Mouse (Mus musculus): Measurements from ENCODE around the gene Olfr610. TPM values are rescaled to one million over a fixed set of nuclear protein-coding genes. Genes with fewer than 3 reads are reported as not detected.

The Olfr610 gene
- total RNA-seq (2023), result not detected

GRCm38 (mm10) chr7:103512022-103512421 is at the start of gene Olfr610:
Gene Olfr610, minus strand, starts transcription at chr7:103512122.

GRCm38 (mm10) chr7:103555779-103556178 is 43.9 kb upstream of the Olfr610 start, which contains the start of gene Olfr615:
Gene Olfr615, plus strand, starts transcription at chr7:103556079.

GRCm38 (mm10) chr7:103547774-103548173 is 35.9 kb upstream of the Olfr610 start, which contains the start of gene Olfr613:
Gene Olfr613, plus strand, starts transcription at chr7:103548074.

DNA sequence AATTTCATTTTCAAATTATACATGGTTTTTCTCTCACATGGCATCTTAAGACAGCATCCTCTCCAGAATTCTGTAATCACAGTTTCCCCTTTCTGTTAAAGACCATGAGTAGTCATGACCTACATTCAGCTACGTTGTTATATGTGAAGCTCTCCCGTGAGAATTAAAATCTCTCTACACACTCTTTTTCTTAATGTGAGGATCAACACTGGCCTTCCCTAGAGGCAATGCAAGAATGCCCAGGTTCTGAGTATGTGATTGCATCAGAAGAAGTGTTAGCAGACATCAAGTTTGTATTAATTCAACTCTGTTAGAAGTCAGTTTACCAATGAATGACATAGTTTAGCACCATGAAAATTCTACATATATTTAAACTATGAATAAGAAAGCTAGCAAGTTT is 30.7 kb upstream of the Olfr610 start, which contains the start of gene Olfr612:
TSS of gene Olfr612 (minus strand) at position 101 of the 400 bp plus-strand sequence.

DNA sequence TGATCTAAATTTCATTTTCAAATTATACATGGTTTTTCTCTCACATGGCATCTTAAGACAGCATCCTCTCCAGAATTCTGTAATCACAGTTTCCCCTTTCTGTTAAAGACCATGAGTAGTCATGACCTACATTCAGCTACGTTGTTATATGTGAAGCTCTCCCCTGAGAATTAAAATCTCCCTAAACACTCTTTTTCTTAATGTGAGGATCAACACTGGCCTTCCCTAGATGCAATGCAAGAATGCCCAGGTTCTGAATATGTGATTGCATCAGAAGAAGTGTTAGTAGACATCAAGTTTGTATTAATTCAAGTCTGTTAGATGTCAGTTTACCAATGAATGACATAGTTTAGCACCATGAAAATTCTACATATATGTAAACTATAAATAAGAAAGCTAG is 8.8 kb upstream of the Olfr610 start, which contains the start of gene Olfr611:
TSS of gene Olfr611 (minus strand) at position 101 of the 400 bp plus-strand sequence.

DNA sequence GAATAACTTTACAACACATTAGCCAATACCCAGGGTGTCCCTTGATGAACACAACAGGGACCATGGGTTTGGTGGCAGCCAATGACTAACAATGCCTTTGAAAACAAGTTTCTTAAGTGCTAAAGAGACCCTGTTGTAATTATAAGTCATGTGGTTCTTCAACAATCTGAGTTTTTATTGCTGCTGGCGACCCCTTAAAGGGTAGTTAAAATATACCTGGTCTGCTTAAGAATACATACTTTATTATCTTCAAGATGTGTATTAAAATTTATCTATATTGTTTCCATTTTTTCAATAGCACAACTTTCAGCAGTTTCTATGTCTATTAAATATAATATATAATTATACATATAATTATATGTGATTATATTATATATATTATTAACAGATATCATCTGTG is 14.0 kb downstream of the Olfr610 start, which contains the start of gene Olfr609:
TSS of gene Olfr609 (minus strand) at position 101 of the 400 bp plus-strand sequence.

DNA sequence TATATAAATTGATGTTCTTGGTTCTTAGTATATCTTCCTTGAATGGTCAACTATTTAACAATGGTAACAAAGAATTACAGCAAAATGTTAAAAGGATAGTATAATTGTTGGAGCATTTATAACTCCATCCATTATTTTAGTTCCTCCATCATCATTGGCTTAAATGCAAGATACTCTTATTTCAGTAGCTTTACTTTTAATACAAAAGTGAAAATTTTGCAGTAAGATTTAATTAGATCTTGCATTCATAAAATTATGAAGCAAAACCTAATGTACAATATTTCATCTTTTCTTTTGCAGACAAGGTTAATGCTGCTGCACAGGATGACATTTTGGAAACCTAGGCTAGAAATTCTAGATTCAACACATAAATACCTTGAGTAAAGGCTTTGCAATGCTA is 42.3 kb downstream of the Olfr610 start, which contains the start of gene Olfr608:
TSS of gene Olfr608 (plus strand) at position 301 of the 400 bp plus-strand sequence.

Other genes starting within 250 kb of the Olfr610 start
- not detected for gene Olfr596, start 206.5 kb downstream of the Olfr610 start, total RNA-seq (2023)
- not detected for gene Olfr597, start 195.8 kb downstream of the Olfr610 start, total RNA-seq (2023)
- gene Olfr598, start 188.6 kb downstream of the Olfr610 start, total RNA-seq (2023), result not detected
- not detected for gene Olfr599, start 176.2 kb downstream of the Olfr610 start, total RNA-seq (2023)
- not detected for gene Olfr600, start 162.5 kb downstream of the Olfr610 start, total RNA-seq (2023)
- gene Olfr601, start 149.5 kb downstream of the Olfr610 start, total RNA-seq (2023), result not detected
- not detected for gene Olfr603, start 125.9 kb downstream of the Olfr610 start, total RNA-seq (2023)
- not detected for gene Usp17lc, start 97.0 kb downstream of the Olfr610 start, total RNA-seq (2023)
- not detected for gene Olfr605, start 66.7 kb downstream of the Olfr610 start, total RNA-seq (2023)
- gene Olfr606, start 63.1 kb downstream of the Olfr610 start, total RNA-seq (2023), result not detected
- not detected for gene Olfr607, start 48.0 kb downstream of the Olfr610 start, total RNA-seq (2023)
- not detected for gene Olfr608, start 42.2 kb downstream of the Olfr610 start, total RNA-seq (2023)
- gene Olfr609, start 14.1 kb downstream of the Olfr610 start, total RNA-seq (2023), result not detected
- gene Olfr611, start 8.7 kb upstream of the Olfr610 start, total RNA-seq (2023), result not detected
- not detected for gene Olfr612, start 30.6 kb upstream of the Olfr610 start, total RNA-seq (2023)
- gene Olfr613, start 36.0 kb upstream of the Olfr610 start, total RNA-seq (2023), result not detected
- gene Olfr615, start 44.0 kb upstream of the Olfr610 start, total RNA-seq (2023), result not detected
- not detected for gene Olfr616, start 57.0 kb upstream of the Olfr610 start, total RNA-seq (2023)
- gene Olfr617, start 60.9 kb upstream of the Olfr610 start, total RNA-seq (2023), result not detected
- gene Olfr618, start 78.0 kb upstream of the Olfr610 start, total RNA-seq (2023), result not detected
- gene Olfr619, start 88.5 kb upstream of the Olfr610 start, total RNA-seq (2023), result not detected
- gene Olfr620, start 100.4 kb upstream of the Olfr610 start, total RNA-seq (2023), result not detected
- not detected for gene Olfr622, start 130.6 kb upstream of the Olfr610 start, total RNA-seq (2023)
- not detected for gene Olfr623, start 151.6 kb upstream of the Olfr610 start, total RNA-seq (2023)
- not detected for gene Olfr624, start 159.1 kb upstream of the Olfr610 start, total RNA-seq (2023)
- gene Olfr625-ps1, start 170.6 kb upstream of the Olfr610 start, total RNA-seq (2023), result not detected
- gene Olfr243, start 202.5 kb upstream of the Olfr610 start, total RNA-seq (2023), result not detected
- not detected for gene Olfr628, start 218.3 kb upstream of the Olfr610 start, total RNA-seq (2023)
- not detected for gene Olfr629, start 232.8 kb upstream of the Olfr610 start, total RNA-seq (2023)
- not detected for gene Olfr630, start 245.2 kb upstream of the Olfr610 start, total RNA-seq (2023)

All from monocyte, adult 59 days (primary cell).